Mouse (Mus musculus): ENCODE data around the gene Card19.

GRCm38 (mm10) chr13:49192156-49192855 is 23.5 kb downstream of the Card19 start:
- TF ChIP-seq CTCF (IDR thresholded peaks at IDR 0.05; ENCODE audit: borderline replicate concordance, insufficient read depth, low read length) (no peak), POLR2A (IDR thresholded peaks at IDR 0.05; ENCODE audit: low read depth, low read length) (no peak)

Measured in embryonic fibroblast, embryonic 13.5 days (primary cell).